Mouse (Mus musculus) intestine, embryonic 14.5 days (tissue): Measurements from ENCODE around the gene Pim3. TPM values are rescaled to one million over a fixed set of nuclear protein-coding genes. Genes with fewer than 3 reads are reported as not detected.

Experiments
- ATAC-seq: fragments of 200-750 bp; cut with Nextera tagmentation; replicated peaks from 2 replicates; pipeline ENCODE4 v1.8.0; 2017; ENCODE audit warnings: low read depth, moderate number of reproducible peaks, moderate TSS enrichment, moderate library complexity; ENCODE audit not compliant: low FRiP score, low TSS enrichment
- DNase-seq: peaks from one replicate; pipeline ENCODE4 v3.0.0-alpha.2; 2018; ENCODE audit warnings: low spot score
- H3K27ac ChIP-seq: fragments of 300-500 bp; sonication (generic); 2 replicates; pipeline ENCODE4 v1.5.1; 2014; ENCODE audit warnings: low read depth, mild to moderate bottlenecking, control low read depth
- H3K27me3 ChIP-seq: fragments of 300-500 bp; sonication (generic); replicated peaks from 2 replicates; pipeline ENCODE4 v1.6.1; 2014; ENCODE audit warnings: low read length, control low read depth; ENCODE audit not compliant: control insufficient read depth, insufficient read depth
- H3K36me3 ChIP-seq: fragments of 300-500 bp; sonication (generic); 2 replicates; pipeline ENCODE4 v1.6.1; 2014; ENCODE audit warnings: low read length, control low read depth; ENCODE audit not compliant: control insufficient read depth, insufficient read depth
- H3K4me1 ChIP-seq: fragments of 300-500 bp; sonication (generic); replicated peaks from 2 replicates; pipeline ENCODE4 v1.6.1; 2014; ENCODE audit warnings: low read length, control low read depth, mixed read lengths; ENCODE audit not compliant: control insufficient read depth, insufficient read depth
- H3K4me2 ChIP-seq: fragments of 300-500 bp; sonication (generic); 2 replicates; pipeline ENCODE4 v1.6.1; 2014; ENCODE audit warnings: low read length
- H3K4me3 ChIP-seq: fragments of 300-500 bp; sonication (generic); 2 replicates; pipeline ENCODE4 v1.5.1; 2014; ENCODE audit warnings: low read depth, low read length, control low read depth, mixed read lengths
- H3K9ac ChIP-seq: fragments of 300-500 bp; sonication (generic); 2 replicates; pipeline ENCODE4 v1.6.1; 2014; ENCODE audit warnings: mild to moderate bottlenecking, low read length
- H3K9me3 ChIP-seq: fragments of 300-500 bp; sonication (generic); 2 replicates; pipeline ENCODE4 v1.6.1; 2016; ENCODE audit warnings: low read length, control low read depth; ENCODE audit not compliant: control insufficient read depth
- WGBS: fragments of 180-500 bp; shearing (Covaris S2); extraction: QIAGEN DNeasy Blood & Tissue Kit; methylation state at CpG from one replicate; pipeline ENCODE4 v1.1.7; 2014; 5-methylcytosine and 5-hydroxymethylcytosine counted together
- polyA plus RNA-seq: library from polyadenylated mRNA; unstranded; fragments of >200 nt; fragmentation: Nextera tagmentation; extraction: Ambion mirVana; gene quantifications from 2 replicates; pipeline ENCODE4 v1.2.1, GENCODE M21; 2014

Gene Pim3
- polyA plus RNA-seq, 1 experiment from 2014 or later: 51.7 TPM

- ATAC-seq (no peak), DNase-seq (no peak)
- H3K27me3 ChIP-seq: no peaks in the 10 kb centered on the region
- no peaks in the 10 kb centered on the region for H3K9me3 ChIP-seq
- no peak overlapping the region for H3K27ac ChIP-seq
- no peak overlapping the region for H3K4me2 ChIP-seq
- WGBS: 72% methylated on average over 4 of the region's 4 CpGs
- no peak overlapping the region for H3K9ac ChIP-seq
- H3K4me3 ChIP-seq: no peak overlapping the region
- H3K36me3 ChIP-seq: peaks cover 21% of the 10 kb centered on the region
- peaks cover 35% of the 10 kb centered on the region for H3K4me1 ChIP-seq
These were observed 4.1 kb downstream of the Pim3 start for GRCm38 (mm10) chr15:88865888-88866695.

GRCm38 (mm10) chr15:88866934-88867356 is 5.0 kb downstream of the Pim3 start:
- H3K9me3 ChIP-seq: no peaks in the 10 kb centered on the region
- H3K27ac ChIP-seq: peak overlapping the region; percentile 38
- WGBS: 34% methylated on average over 7 of the region's 7 CpGs
- H3K9ac ChIP-seq: no peak overlapping the region
- DNase-seq (no peak), ATAC-seq (no peak)
- H3K36me3 ChIP-seq: peaks cover 21% of the 10 kb centered on the region
- no peaks in the 10 kb centered on the region for H3K27me3 ChIP-seq
- H3K4me2 ChIP-seq: no peak overlapping the region
- H3K4me1 ChIP-seq: peaks cover 31% of the 10 kb centered on the region
- H3K4me3 ChIP-seq: no peak overlapping the region

- no peaks in the 10 kb centered on the region for H3K27me3 ChIP-seq
- 14% methylated on average over 5 of the region's 5 CpGs for WGBS
- no peaks in the 10 kb centered on the region for H3K9me3 ChIP-seq
- H3K9ac ChIP-seq: no peak overlapping the region
- peak overlapping the region; percentile 38 for H3K27ac ChIP-seq
- H3K4me3 ChIP-seq: no peak overlapping the region
- no peak for ATAC-seq
- peaks cover 21% of the 10 kb centered on the region for H3K36me3 ChIP-seq
- peaks cover 31% of the 10 kb centered on the region for H3K4me1 ChIP-seq
- DNase-seq: no peak
- H3K4me2 ChIP-seq: no peak overlapping the region
These were observed 5.5 kb downstream of the Pim3 start for GRCm38 (mm10) chr15:88867368-88868023.

GRCm38 (mm10) chr15:88868024-88868742 is 6.2 kb downstream of the Pim3 start:
- WGBS: 58% methylated on average over 6 of the region's 6 CpGs
- no peak for DNase-seq
- no peak for ATAC-seq

GRCm38 (mm10) chr15:88870418-88871185 is 8.6 kb downstream of the Pim3 start:
- Histone ChIP-seq H3K9ac (no peak overlapping the region), H3K4me1 (peaks cover 17% of the 10 kb centered on the region), H3K4me2 (no peak overlapping the region), H3K27ac (no peak overlapping the region), H3K27me3 (no peaks in the 10 kb centered on the region), H3K4me3 (no peak overlapping the region), H3K36me3 (peaks cover 6% of the 10 kb centered on the region; the same call in 1 of the 2 replicates), H3K9me3 (no peaks in the 10 kb centered on the region)
- ATAC-seq: no peak
- no peak for DNase-seq
- 71% methylated on average over 5 of the region's 5 CpGs for WGBS

More at GRCm38 (mm10) chr15:88868024-88868742, 6.2 kb downstream of the Pim3 start:
- Histone ChIP-seq H3K4me2 (no peak overlapping the region), H3K4me3 (no peak overlapping the region), H3K27ac (no peak overlapping the region), H3K27me3 (no peaks in the 10 kb centered on the region), H3K9ac (no peak overlapping the region), H3K9me3 (no peaks in the 10 kb centered on the region), H3K36me3 (peaks cover 21% of the 10 kb centered on the region), H3K4me1 (peaks cover 31% of the 10 kb centered on the region)

GRCm38 (mm10) chr15:88874061-88874460 is 12.1 kb downstream of the Pim3 start:
- no peaks in the 10 kb centered on the region for H3K9me3 ChIP-seq

GRCm38 (mm10) chr15:88874477-88874876 is 12.5 kb downstream of the Pim3 start:
- Histone ChIP-seq H3K9ac (no peak overlapping the region), H3K27me3 (no peaks in the 10 kb centered on the region), H3K4me2 (no peak overlapping the region), H3K4me1 (0 out of 2 replicates have a peak, but pooled peaks cover 4% of the 10 kb centered on the region), H3K9me3 (no peaks in the 10 kb centered on the region), H3K4me3 (no peak overlapping the region), H3K27ac (no peak overlapping the region), H3K36me3 (no peaks in the 10 kb centered on the region)
- ATAC-seq (no peak), DNase-seq (no peak)
- WGBS: 88% methylated on average over 6 of the region's 6 CpGs

More at GRCm38 (mm10) chr15:88874061-88874460, 12.1 kb downstream of the Pim3 start:
- Histone ChIP-seq H3K9ac (no peak overlapping the region), H3K4me2 (no peak overlapping the region), H3K4me3 (no peak overlapping the region), H3K27me3 (no peaks in the 10 kb centered on the region), H3K27ac (no peak overlapping the region), H3K4me1 (0 out of 2 replicates have a peak, but pooled peaks cover 4% of the 10 kb centered on the region), H3K36me3 (no peaks in the 10 kb centered on the region)
- ATAC-seq (no peak), DNase-seq (no peak)
- WGBS: 86% methylated on average over 3 of the region's 3 CpGs

- DNase-seq (no peak), ATAC-seq (no peak)
- Histone ChIP-seq H3K4me3 (no peak overlapping the region), H3K27me3 (no peaks in the 10 kb centered on the region), H3K4me1 (0 out of 2 replicates have a peak, but pooled peaks cover 4% of the 10 kb centered on the region), H3K9me3 (no peaks in the 10 kb centered on the region), H3K4me2 (no peak overlapping the region), H3K27ac (no peak overlapping the region), H3K36me3 (no peaks in the 10 kb centered on the region), H3K9ac (no peak overlapping the region)
- 34% methylated on average over 10 of the region's 10 CpGs for WGBS
These were observed 13.7 kb downstream of the Pim3 start for GRCm38 (mm10) chr15:88875625-88876081.
